Mouse (Mus musculus): ENCODE measurements around the gene Slc38a10.

Gene Slc38a10

DNA sequence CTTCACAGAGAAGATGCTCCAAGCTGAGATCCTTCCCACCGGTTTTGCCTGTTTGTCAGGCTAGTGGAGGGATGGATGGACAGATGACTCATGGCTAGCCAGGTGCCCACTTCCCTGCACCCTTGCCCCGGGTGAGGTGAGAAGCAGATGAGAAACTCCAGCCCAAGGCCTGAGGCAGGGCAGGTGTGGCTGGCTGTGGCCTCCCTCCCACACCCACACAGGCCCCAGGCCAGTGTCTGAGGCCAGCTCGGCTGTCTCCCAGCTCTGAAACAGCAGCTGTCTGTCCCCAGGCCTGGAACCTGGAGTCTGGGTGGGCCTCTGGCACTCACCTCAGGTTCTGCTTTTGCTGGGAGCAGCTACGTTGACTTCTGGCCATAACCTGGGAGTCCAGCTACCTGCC, 24.8 kb upstream of the Slc38a10 start:
- no peak for DNase-seq (ENCODE audit: low spot score in 2 of 2)

DNA sequence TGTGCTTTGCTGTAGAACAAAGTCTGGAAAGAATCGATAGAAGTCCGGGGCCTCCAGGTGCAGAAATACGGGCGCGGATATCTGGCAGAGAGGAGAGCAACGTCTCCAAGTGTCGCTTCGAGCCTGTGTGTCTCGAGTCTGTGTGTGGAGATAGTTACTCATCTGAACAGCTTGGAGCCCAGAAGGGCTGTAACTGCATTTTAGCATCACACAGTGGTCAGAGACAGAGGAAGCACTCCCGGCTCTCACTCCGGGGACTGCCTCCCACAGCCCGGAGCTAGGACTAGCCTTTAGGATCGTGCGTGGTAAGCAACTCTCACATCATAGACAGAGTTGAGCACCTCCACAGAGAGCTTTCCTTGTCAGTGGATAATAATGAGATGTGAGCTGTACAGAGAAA, 22.1 kb upstream of the Slc38a10 start:
- no peak for DNase-seq (ENCODE audit: low spot score in 2 of 2)

DNA sequence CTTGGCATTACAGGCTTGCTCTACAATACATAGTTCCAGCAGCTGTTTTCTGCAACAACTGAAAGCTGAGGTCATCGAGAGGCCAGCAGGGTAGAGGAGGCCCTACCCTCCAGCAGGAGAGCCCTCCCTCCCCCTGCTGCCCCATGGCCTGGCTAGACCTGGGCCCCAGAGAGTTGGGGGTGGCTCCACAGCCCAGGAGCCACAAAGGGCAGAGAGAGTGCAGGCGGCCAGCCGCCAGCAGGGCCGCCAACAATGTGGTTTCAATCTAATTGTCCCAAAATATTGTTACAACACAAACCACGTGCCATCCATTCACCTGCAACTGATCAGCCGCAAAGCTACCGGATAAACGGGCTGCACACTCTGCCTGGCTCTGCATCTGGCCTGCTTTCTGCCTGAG, 20.0 kb upstream of the Slc38a10 start:
- DNase-seq (ENCODE audit: low spot score in 2 of 2): no peak

DNA sequence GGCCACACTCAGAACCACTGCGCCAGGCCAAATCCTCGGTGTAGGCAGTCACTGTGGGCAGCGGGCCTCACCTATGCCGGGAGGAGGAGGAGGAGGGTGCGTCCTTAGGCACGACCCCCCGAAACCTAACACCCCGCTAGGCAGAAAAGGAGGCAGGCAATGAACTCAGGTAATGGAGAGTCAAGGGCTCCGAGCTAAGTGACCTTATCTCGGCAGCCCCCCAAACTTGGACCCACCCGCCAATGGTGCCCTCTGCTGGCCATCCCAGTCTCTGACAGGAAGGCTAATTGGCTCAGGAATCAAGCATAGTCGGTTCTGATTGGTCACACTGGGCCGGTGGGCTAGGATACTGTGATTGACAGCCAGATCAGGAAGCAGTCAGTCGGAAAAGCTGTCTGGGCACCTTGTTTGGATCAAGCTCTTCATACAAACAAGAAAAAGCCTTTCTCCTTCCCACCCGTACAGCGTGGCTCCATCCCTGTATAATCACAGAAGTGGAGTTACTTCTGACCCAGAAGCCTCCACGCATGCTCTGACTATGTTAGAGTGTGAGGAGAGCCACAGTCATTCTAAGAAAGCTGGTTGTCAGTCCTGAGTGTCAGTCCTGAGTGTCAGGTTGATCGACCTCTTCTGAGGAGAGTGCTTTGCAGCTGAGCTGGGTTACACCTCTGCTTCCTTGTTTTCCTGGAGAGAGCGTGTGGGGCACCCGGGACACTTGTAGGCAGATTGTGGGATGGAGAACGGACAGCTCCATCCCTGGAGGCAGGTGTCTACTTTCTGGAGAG, 18.3 kb upstream of the Slc38a10 start:
- DNase-seq (ENCODE audit: low spot score in 2 of 2): peak in 1 of 2 experiments; percentile 48

DNA sequence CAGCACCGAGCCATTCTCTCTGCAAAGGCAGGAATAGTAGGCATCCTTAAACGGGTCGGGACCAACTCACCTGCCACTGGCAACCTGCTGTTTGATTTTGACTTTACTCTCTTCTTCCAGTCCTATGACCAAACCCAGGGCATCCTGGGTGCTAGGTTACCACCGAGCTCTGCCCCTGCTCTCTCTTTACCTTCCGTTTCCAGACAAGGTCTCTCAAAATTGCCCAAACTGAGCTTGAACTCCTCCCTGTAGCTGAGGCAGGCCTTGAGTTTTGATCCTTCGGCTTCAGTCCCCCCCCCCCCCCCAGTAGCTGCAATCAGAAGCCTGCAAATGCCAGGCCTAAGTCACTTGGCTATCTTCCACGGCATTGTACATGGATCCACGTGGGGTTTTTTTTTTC, 17.4 kb upstream of the Slc38a10 start:
- no peak for DNase-seq (ENCODE audit: low spot score in 2 of 2)

DNA sequence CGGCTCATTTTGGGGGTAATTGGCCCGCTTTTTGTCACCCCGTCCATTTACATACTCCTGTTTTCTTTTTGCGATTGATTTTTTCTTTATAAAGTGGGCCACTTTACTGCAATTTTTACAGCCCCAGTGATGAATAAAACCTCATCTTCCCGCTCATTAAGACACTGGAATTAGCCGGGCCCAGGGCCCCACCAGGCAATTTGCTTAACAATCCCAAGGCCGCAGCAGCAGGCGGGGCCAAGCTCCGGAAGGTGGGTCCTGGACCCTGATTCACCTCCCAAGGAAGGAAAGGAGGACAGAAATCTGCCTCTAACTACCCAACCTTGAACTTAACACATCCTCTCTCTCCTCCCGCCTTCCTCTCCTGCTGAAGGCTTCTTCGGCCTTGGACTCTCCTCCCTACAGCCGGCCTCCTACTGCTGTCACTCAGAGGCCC, 16.8 kb upstream of the Slc38a10 start:
- DNase-seq (ENCODE audit: low spot score in 2 of 2): no peak

DNA sequence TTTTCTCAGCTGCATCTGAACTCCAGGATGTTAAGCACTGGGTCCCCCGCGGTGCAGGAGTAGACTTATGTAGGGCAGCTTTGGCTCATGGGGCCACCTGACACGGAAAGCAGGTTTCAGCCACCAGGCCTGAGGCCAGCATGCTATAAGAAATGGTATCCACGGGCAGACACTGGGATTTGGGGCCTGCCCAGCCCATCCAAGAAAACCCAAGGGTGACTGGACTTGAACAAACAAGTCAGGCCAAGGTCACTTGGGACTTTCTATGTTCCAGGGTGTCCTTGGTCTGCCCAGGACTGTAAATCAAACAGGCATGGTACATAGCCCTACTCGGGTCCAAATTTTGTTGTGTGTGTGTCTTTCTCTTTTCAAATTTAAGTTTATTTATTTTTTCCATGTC, 15.9 kb upstream of the Slc38a10 start:
- no peak for DNase-seq (ENCODE audit: low spot score in 2 of 2)

DNA sequence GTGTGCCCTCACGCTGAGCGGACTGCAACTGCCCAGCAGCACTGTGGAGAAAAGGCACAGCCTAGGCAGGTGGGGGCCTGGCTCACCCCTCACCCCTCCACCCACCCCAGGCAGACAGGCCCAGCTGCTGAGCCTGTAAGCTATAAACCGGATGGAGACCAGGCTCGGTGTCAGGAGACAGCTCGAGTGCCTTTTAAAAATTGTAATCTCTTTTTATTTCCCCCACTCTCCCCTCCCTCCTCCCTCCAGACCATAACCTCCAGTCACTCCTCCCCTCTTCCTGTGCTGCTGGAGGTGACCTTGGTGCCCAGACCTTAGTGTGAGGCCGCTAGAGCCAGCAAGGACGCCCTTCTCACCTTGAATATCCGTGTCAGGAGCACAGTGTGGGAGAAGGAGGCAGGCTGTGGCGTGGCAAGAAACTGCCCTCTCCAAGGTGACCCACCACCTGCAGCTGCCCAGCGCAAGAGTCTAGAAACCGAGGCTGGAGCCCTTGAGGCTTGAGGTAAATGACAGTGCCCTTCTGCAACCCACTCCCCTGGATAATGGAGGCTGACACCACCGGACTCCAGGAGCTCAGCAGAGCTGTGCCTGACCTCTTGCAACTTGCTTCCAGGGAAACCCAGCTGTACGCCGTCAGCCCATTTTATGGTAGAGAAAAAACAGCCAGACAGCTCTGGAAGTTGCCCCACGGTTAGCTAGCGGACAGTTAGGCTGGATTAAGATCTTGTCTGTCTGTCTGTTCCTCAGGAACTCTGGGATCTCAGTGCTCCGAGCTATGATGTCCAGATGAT, 13.5 kb upstream of the Slc38a10 start:
- no peak for DNase-seq (ENCODE audit: low spot score in 2 of 2)

DNA sequence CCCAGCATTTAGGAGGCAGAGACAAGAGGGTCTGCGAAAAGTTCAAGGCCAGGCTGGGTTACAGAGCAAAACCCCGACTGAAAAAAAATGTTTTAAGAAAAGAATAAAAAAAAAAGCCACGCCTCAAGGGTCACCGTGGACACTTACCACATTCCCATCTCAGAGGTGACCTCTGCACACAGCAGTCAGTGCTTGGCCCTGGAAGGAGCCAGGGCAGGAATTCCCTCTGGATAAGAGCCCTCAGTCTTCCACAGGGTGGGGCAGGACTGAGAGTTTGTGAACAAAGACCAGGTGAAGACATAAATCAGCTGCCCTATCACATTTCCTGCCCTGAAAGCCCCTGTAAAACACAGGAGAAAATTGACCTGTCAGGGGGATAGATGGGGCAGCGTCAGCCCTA, 12.9 kb upstream of the Slc38a10 start:
- DNase-seq (ENCODE audit: low spot score in 2 of 2): no peak

DNA sequence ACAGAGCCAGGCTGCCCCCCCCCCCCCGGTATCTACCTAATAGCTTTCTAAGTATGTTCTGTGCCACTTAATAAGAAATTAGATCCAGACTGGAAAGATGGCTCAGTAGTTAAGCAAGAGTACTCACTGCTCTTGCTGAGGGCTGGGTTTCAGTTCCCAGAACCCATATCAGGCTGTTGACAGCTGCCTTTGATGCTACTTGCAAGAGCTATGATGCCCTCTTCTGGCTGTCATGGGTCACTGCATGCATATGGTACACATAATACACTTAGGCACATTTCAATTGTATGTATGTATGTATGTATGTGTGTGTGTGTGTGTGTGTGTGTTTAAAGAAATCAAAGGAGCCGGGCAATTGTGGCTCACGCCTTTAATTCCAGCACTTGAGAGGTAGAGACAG, 12.1 kb upstream of the Slc38a10 start:
- DNase-seq (ENCODE audit: low spot score in 2 of 2): no peak

DNA sequence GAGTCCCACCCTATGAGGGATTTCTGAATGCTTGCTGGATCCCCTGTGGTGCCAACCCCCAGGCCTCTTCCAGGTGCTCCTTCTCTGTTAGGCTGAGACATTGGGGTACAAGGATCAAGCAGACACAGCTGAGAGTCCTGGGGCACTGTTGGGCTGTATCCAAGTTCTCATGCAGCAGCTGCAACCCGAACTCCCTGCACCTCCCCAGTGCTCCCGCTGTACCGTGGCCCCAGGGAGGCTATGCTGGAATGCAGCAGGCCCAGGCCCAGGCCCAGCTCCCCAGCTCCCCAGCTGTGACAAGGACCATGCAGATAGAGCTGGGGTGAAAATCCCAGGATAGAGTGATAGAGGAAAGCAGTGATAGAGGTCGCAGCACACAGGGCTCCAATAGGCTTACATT, 10.1 kb upstream of the Slc38a10 start:
- no peak for DNase-seq (ENCODE audit: low spot score in 2 of 2)

DNA sequence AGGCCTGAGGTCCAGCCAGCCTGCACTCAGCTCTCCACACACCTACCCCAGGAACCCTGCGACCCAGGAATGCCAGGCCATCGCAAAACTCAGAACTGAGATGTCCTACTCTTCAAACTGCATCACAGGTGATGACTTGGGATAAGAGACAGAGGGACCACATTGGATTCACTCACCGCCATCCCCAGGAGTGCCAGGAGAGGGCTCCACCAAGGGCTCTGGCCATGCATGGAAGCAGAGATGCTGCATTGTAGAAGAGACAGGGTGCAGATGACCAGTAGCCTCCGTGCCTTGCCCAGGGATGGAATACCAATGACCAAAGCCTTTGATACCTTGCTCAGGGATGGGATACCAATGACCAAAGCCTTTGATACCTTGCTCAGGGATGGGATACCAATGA, 9.3 kb upstream of the Slc38a10 start:
- DNase-seq (ENCODE audit: low spot score in 2 of 2): no peak

DNA sequence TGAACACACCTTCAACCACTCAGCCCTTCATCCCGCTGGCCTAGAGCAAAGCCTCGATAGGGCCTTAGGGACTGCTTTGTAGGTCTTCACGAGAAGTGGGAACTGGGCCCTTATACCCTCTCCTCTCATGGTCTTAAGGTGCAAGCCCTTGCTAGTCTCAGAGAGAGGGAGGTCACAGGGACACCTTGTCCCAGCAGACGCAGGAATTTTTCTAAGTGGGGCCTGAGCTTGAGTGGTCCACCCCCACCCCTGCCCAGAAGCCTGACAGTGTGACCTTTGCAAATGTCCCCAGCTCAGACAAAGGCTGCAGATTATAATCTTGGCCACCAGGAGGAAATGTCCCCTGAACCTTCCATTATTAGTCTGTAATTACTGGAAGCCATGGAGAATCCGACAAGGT, 8.5 kb upstream of the Slc38a10 start:
- no peak for DNase-seq (ENCODE audit: low spot score in 2 of 2)

DNA sequence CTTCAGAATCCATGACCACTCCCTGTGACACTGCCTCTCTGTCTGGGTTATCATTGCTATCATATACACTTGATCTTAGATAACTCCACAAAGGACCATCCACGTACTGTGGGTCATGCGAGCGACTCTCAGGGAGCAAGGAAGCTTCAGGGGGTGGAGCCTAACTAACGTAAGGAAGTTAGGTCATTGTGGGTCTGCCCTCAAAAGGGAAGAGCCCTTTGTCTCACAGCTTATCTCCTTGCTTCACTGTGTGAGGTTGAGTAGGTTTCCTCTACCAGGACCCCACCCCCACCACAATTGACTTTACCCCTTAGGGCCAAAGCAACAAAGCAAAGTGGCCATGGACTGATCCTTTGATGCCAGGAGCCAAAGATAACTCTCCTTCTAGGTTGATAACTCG, 7.7 kb upstream of the Slc38a10 start:
- no peak for DNase-seq (ENCODE audit: low spot score in 2 of 2)

DNA sequence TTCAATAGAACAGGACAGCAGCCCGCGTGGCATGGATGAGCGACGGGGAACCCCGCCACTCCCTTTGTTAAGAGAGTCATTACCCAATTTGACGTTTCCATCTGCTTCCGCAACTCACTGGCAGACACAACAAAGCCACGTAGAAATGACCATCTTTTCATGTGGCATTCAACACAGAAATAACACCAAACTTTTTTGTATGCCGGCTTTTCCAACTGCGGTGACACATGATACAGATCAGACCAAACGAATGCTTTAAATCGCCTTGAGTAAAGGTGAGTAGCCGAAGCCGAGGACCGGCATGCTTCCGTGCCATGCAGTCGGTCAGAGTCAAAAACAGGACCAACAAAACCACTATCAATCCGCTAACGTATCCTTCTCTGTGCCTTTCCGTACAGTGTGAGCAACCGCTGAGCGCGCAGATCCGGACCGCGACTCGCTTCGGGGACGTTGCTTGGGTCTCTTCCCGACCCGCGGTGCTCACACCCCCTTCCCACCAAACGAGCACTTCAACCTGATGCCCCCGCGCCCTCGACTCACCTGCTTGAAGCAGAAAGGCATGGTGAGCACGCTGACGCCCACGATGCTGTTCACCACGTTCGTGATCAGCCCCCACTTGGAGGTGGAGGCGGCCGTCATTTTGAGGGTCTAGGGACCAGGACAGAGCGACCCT, 570 bp downstream of the Slc38a10 start:
- DNase-seq (ENCODE audit: low spot score in 2 of 2): no peak

DNA sequence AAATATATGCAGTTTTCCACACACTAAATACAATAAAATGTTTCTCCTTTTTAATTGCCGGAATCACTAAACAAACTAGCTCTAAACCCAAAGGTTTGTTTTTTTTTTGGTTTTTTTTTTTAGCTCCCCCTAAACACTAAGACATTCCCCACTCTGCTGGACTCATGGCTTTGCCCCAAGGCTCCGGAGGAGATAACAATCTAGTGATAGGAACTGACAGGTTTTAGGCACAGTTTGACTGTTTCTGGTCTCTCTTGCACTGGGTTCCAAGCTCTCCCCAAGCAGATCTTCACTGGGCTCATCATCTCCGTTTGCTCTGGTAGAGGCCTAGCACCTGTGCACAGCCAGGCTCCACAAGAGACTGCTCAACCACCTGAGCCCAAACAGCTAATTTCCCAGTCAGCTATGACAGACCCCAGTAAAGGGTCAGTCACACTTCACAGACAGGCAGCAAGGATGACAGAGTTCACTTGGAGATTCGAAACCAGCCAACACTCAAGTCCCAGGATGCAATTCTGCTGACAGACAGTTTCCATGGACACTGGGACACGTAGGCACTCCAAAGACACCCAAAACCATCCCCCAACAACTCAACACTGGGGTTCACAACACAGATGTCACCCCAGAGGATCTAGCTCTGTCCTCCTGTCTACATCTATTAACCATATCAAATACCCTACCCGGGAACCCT, 1.5 kb downstream of the Slc38a10 start:
- DNase-seq (ENCODE audit: low spot score in 2 of 2): no peak

DNA sequence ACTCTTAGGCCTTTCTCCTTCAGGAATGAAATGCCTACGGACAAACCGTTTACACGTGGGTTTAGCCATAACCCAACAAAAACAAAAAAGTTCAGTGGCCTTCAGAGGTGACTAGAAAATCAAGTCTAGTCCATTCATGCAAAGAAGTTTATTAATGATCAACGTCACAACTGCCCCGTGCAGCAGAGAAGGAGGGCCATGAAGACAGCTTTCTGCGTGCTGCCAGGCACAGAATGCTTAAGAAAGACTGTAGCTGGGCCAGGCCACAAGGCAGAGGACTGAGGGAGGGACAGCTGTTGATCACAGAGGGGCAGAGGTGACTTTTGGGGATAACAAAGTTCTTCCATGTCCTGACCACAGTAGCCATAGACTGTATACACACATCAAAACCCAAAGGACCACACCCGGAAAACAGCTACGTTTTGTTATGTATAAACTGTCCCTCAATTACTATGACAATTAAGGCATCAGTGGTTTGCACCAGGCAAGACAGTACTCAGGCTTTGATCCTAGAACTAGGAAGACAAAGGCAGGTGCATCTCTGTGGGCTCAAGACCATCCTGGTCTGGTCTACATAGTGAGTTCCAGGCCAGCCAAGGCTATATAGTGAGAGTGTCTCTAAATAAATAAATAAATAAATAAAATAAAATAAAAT, 2.8 kb downstream of the Slc38a10 start:
- DNase-seq (ENCODE audit: low spot score in 2 of 2): no peak

DNA sequence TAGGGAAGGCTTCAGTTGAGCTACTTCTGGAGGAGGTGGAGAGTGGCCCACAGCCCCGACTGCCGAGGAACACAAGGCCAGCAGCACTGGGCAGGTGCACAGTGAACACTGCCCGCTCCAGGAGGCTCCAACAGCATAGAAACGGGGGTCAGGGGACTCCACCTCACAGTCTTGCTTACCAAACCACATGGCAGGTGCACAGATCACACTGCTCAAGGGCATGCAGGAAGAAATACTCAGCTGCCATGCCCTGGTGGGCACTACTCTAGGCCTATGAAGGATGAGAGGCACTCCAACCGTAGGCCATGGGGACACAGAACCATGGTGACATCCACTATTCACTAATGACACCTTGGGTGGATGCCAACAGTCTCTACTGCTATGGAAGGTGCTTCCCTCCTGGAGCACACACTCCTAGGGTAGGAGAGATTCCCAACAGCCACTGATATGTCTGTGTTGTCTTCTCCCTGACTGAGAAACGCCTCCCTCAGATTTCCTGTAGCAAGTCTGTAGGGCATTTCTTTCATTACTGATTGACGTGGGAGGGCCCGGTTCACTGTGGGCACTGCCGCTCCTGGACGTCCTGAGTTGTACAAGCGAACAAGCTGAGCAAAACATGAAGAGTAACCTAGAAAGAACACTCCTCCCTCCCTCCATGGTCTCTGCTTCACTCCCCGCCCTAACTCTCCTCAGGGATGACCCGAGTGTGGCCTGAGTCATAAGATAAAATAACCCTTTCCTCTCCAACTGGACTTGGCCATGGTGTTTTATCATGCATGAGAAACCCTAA, 7.2 kb downstream of the Slc38a10 start:
- DNase-seq (ENCODE audit: low spot score in 2 of 2): no peak

DNA sequence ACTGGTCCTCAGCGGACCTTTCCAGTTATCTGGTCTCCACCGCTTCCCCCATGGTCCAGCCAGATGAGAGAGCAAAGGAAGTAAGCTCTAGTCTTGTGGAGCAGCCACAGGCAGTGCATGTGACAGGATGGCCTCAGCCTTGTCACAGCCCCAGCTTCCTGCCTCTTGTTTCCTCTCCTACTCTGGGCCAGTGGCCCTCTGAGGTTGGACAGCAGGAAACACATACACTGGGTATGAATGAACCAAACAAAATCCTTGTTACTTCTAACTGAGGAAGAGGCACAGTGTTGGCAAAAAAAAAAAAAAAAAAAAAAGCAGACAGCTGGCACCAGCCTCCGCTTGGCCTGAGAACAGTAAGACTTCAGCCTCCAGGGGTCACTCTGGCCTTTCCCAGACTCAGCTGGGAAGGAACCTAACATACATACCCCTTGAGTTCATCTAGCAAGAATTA, 8.5 kb downstream of the Slc38a10 start:
- peak in 1 of 2 experiments; percentile 58 for DNase-seq (ENCODE audit: low spot score in 2 of 2)

DNA sequence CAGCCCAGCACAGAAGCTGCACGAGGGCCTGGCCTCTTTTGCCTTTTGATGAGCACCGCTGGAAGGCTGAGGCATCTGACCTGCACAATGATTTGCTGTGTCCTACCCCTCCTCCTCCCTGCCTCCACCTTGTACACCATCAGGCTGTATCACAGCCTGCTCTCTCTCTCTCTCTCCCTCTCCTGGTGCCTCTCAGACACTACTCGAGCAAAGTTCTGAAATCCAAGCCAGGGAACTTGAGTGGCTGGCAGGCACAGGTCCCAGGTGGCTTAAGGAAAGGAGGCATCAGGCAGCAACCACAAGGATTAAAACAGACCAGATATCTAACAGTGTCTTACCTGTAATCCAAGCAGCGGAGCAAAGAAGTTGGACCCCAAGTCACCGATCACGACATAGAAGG, 10.9 kb downstream of the Slc38a10 start:
- no peak for DNase-seq (ENCODE audit: low spot score in 2 of 2)

DNA sequence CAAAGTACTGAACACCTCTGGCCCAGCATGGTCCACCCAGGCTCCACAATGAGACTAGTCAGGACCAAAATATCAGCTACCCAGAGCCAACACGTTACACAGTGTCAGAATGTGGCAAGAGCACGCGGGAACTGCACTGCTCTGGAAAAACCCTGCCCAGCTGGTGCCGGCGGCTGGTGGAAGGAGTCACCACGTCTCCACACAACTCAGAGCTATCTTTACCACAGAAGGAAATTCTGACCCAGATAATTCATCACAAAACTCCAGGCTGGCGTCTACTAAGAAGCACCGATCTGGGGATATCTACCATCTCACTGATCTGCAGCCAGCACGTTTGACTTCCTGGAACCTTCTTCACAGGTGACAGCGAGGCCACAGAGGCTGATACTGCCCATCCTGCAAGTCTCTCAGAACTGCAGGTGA, 11.8 kb downstream of the Slc38a10 start:
- DNase-seq (ENCODE audit: low spot score in 2 of 2): no peak

Data from frontal cortex, postnatal 14 days (tissue).